Mouse (Mus musculus): Measurements from ENCODE around the gene Fdxr. TPM values are rescaled to one million over a fixed set of nuclear protein-coding genes. Genes with fewer than 3 reads are reported as not detected.
A peak's percentile ranks its signal among the peaks of the same experiment; 100 is the strongest.

Gene Fdxr
- 13.9 TPM for polyA plus RNA-seq (2012; fragmentation: generic; extraction: Trizol)

DNA sequence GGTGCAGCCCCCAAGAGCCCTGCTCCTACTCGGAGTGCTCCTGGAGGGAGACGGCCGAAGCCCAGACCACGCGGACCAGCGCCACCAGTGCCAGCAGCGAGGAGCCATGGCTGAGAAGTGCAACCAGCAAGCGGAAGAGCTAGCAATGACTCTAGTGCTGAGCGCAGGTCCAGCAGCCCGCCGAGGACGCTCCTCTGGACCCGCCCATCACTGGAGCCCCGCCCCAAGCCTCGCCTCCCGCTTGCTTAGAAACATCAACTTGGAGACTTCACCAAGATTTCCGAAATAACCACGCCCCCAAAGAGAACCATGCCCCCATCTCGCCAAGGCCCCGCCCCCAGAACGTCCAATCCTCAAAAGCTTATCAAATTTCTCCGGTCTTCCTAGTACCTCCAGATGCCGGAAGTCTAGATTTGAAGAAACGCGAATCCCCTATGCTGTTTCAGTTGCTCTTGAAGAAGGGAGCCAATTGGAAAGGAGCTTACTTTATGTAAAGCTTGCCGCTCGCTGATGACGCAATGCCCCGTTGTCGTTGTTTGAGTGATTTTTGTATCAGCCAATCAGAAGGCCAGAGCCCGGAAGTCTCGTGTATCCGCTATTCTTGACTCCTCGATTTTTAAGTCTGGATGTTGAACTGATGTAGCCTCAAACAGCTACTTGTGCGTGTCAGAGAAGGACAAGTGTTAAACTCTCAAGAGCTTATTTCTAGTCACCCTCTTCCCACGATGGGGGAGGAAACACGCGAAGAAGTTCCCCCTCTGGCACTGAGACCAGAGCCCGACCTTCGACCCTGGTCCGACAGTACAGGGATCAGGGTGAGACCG lies at the start of gene Fdxr:
Fdxr (minus strand) TSS at position 271 of the 824 bp plus-strand sequence.
- H3K4me3 ChIP-seq: peak within 1 kb of the TSS; percentile 62
- TF ChIP-seq USF1 (IDR thresholded peaks at IDR 0.05; ENCODE audit: low read depth) (peak; percentile 24), CEBPB (IDR thresholded peaks at IDR 0.05; ENCODE audit: insufficient read depth, poor library complexity, severe bottlenecking) (peak; percentile 96), SRF (IDR thresholded peaks at IDR 0.05; ENCODE audit: control insufficient read depth, insufficient read length, low read depth) (peak; percentile 44), POLR2A (IDR thresholded peaks at IDR 0.05; ENCODE audit: insufficient read length, low read depth) (peak; percentile 100), MYOD1 (IDR thresholded peaks at IDR 0.05; ENCODE audit: control insufficient read depth in 1 of 3, insufficient read length in 2 of 3, low read depth in 2 of 3) (no peak), MYOG (IDR thresholded peaks at IDR 0.05; ENCODE audit: control insufficient read depth in 1 of 3, insufficient read depth in 1 of 3, insufficient read length in 2 of 3, low read depth in 2 of 3) (no peak), REST (IDR thresholded peaks at IDR 0.05; ENCODE audit: insufficient read depth, insufficient read length) (peak; percentile 65), POLR2AphosphoS2 (IDR thresholded peaks at IDR 0.05; ENCODE audit: insufficient read length, low read depth) (peak; percentile 99)
- H3K4me2 ChIP-seq (ENCODE audit: low read depth): peak within 1 kb of the TSS; percentile 98

DNA sequence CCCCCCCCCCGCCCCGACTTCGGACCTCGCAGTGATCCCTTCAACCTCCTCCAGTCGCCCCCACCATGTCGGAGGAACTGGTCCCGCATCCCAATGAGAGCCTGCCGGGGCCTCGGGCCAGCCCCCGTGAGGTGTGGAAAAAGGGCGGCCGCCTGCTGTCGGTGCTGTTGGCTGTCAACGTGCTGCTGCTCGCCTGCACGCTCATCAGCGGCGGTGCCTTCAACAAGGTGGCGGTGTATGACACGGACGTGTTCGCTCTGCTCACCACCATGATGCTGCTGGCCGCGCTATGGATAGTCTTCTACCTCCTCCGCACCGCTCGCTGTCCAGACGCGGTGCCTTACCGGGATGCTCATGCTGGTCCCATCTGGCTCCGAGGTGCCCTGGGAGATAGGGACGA lies 46.5 kb upstream of the Fdxr start:
- H3ac ChIP-seq (ENCODE audit: control insufficient read depth, insufficient read length): no peak overlapping the region
- no peak overlapping the region for H3K4me3 ChIP-seq
- H3K79me2 ChIP-seq (ENCODE audit: control insufficient read depth, insufficient read depth): no peaks in the 10 kb centered on the region
- H3K36me3 ChIP-seq (ENCODE audit: control insufficient read depth, insufficient read depth): no peaks in the 10 kb centered on the region
- H3K27me3 ChIP-seq (ENCODE audit: control insufficient read depth, insufficient read depth, insufficient read length): peaks cover 34% of the 10 kb centered on the region
- TF ChIP-seq USF1 (IDR thresholded peaks at IDR 0.05; ENCODE audit: low read depth) (no peak), REST (IDR thresholded peaks at IDR 0.05; ENCODE audit: insufficient read depth, insufficient read length) (no peak), TCF3 (IDR thresholded peaks at IDR 0.05; ENCODE audit: insufficient read length, low read depth) (no peak), SRF (IDR thresholded peaks at IDR 0.05; ENCODE audit: control insufficient read depth, insufficient read length, low read depth) (no peak), MYOG (IDR thresholded peaks at IDR 0.05; ENCODE audit: control insufficient read depth in 1 of 3, insufficient read depth in 1 of 3, insufficient read length in 2 of 3, low read depth in 2 of 3) (no peak), POLR2A (IDR thresholded peaks at IDR 0.05; ENCODE audit: insufficient read length, low read depth) (no peak), MAX (IDR thresholded peaks at IDR 0.05; ENCODE audit: low read depth) (no peak), MYOD1 (IDR thresholded peaks at IDR 0.05; ENCODE audit: control insufficient read depth in 1 of 3, insufficient read length in 2 of 3, low read depth in 2 of 3) (no peak), POLR2AphosphoS2 (IDR thresholded peaks at IDR 0.05; ENCODE audit: insufficient read length, low read depth) (no peak), E2F4 (IDR thresholded peaks at IDR 0.05; ENCODE audit: insufficient read depth) (no peak), TCF12 (IDR thresholded peaks at IDR 0.05; ENCODE audit: insufficient read depth, poor library complexity, severe bottlenecking) (no peak), CEBPB (IDR thresholded peaks at IDR 0.05; ENCODE audit: insufficient read depth, poor library complexity, severe bottlenecking) (no peak)
- H3K4me2 ChIP-seq (ENCODE audit: low read depth): no peak overlapping the region

More for the DNA sequence above, at the start of gene Fdxr:
- Histone ChIP-seq H3K79me2 (ENCODE audit: control insufficient read depth, insufficient read depth) (no peaks in the 10 kb centered on the region), H3K36me3 (ENCODE audit: control insufficient read depth, insufficient read depth) (no peaks in the 10 kb centered on the region), H3K27me3 (ENCODE audit: control insufficient read depth, insufficient read depth, insufficient read length) (no peaks in the 10 kb centered on the region), H3ac (ENCODE audit: control insufficient read depth, insufficient read length) (peak within 1 kb of the TSS; percentile 55)

DNA sequence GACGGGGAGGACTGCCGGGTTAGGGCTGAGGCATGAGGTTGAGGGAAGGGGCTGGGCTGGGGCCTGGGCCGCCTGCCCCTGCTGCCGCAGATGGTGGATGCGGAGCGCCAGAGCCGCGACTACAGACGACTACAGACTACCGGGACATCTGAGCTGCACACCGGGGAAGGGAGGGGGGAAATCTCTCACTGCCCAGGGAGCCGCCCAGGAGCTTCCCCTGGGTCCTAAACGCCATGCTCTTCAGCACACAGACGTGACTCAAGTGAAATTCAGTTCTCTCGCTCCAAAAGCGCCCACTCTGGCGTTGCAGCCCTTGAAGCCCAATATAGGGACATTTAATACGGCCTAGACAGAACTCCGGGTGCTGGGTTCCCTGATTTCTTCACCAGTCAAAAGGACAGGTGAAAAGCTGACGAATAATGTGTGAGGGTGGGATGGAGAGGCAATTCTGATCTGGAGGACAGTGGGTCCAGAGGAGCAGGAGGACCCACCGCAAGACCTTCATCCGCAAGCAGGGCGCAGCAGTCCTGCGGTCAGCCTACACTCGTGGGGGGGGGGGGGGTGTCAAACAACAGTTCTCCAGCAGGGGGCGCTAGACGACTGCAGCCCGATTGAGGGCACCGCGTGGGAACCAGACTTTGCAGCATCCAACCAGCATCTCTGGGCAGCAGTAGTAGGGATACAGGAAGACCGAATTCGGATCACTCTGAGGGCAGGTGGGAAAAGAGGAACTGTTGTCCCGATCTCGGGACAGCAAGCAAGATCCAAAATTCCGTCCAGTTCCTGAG lies 45.2 kb upstream of the Fdxr start, which contains the start of gene Ush1g:
Ush1g (minus strand) TSS at position 136 of the 788 bp plus-strand sequence.
- H3K36me3 ChIP-seq (ENCODE audit: control insufficient read depth, insufficient read depth): no peaks in the 10 kb centered on the region
- TF ChIP-seq CEBPB (IDR thresholded peaks at IDR 0.05; ENCODE audit: insufficient read depth, poor library complexity, severe bottlenecking): no peak
- H3K4me3 ChIP-seq: no peak within 1 kb of the TSS
- H3K4me2 ChIP-seq (ENCODE audit: low read depth): peak within 1 kb of the TSS; percentile 59
- H3ac ChIP-seq (ENCODE audit: control insufficient read depth, insufficient read length): no peak within 1 kb of the TSS
- H3K79me2 ChIP-seq (ENCODE audit: control insufficient read depth, insufficient read depth): no peaks in the 10 kb centered on the region
- peaks cover 44% of the 10 kb centered on the region for H3K27me3 ChIP-seq (ENCODE audit: control insufficient read depth, insufficient read depth, insufficient read length)

DNA sequence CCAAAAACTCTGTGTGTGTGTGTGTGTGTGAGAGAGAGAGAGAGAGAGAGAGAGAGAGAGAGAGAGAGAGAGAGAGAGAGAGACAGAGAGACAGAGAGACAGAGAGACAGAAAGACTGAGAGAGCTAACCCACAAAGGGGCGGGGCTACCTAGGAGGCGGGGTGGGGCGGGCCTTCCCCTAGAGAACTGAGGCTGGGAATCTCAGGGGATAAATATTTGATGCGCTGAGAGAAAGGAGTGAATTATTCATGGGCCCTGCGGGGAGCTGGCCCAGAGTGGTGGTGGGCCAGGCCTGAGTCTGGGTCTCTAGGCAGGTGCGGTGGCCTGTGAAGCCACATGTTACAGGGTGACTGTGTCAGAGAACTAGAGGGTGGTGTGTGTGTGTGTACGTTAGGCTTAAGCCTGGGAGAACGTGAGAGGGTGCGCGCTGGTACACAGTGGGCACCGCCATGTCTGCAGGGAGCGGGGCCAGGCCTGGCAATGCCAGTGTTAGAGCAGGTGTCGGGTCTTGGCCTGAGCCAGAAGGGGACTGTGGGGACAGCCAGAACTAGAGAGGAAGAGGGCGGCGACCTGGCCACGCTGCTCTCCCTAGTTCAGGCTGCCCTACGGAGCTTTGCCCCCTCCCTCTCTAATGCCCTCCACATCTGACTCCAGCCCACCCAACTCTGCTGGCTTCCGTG lies 43.0 kb upstream of the Fdxr start:
- Histone ChIP-seq H3K36me3 (ENCODE audit: control insufficient read depth, insufficient read depth) (no peaks in the 10 kb centered on the region), H3K79me2 (ENCODE audit: control insufficient read depth, insufficient read depth) (no peaks in the 10 kb centered on the region), H3K4me3 (no peak overlapping the region), H3ac (ENCODE audit: control insufficient read depth, insufficient read length) (no peak overlapping the region), H3K4me2 (ENCODE audit: low read depth) (no peak overlapping the region), H3K27me3 (ENCODE audit: control insufficient read depth, insufficient read depth, insufficient read length) (peaks cover 65% of the 10 kb centered on the region)
- no peak for TF ChIP-seq TCF3 (IDR thresholded peaks at IDR 0.05; ENCODE audit: insufficient read length, low read depth)
- TF ChIP-seq E2F4 (IDR thresholded peaks at IDR 0.05; ENCODE audit: insufficient read depth): no peak
- TF ChIP-seq MYOD1 (IDR thresholded peaks at IDR 0.05; ENCODE audit: control insufficient read depth in 1 of 3, insufficient read length in 2 of 3, low read depth in 2 of 3): no peak
- TF ChIP-seq CEBPB (IDR thresholded peaks at IDR 0.05; ENCODE audit: insufficient read depth, poor library complexity, severe bottlenecking): no peak
- TF ChIP-seq MAX (IDR thresholded peaks at IDR 0.05; ENCODE audit: low read depth): no peak
- no peak for TF ChIP-seq POLR2AphosphoS2 (IDR thresholded peaks at IDR 0.05; ENCODE audit: insufficient read length, low read depth)
